Mouse (Mus musculus): ENCODE measurements around the gene Myh8. TPM values are rescaled to one million over a fixed set of nuclear protein-coding genes. Genes with fewer than 3 reads are reported as not detected.
A peak's percentile ranks its signal among the peaks of the same experiment; 100 is the strongest.

The Myh8 gene
- not detected in 2 replicates for polyA plus RNA-seq (2012; rRNA removed)

GRCm38 (mm10) chr11:67276601-67277174, at the start of gene Myh8:
Myh8 (plus strand) TSS chr11:67277124.
- DNase-seq (ENCODE audit: low read depth, low spot score) = no peak
- WGBS = 77% methylated on average over 10 of the region's 10 CpGs

GRCm38 (mm10) chr11:67228731-67229130, 48.2 kb upstream of the Myh8 start:
- WGBS = 80% methylated on average over 3 of the region's 3 CpGs
- DNase-seq (ENCODE audit: low read depth, low spot score) = no peak

GRCm38 (mm10) chr11:67229166-67229565, 47.8 kb upstream of the Myh8 start:
- WGBS = 77% methylated on average over 5 of the region's 5 CpGs
- DNase-seq (ENCODE audit: low read depth, low spot score) = no peak

- DNase-seq (ENCODE audit: low read depth, low spot score) = no peak
- 58% methylated on average over 2 of the region's 2 CpGs for WGBS
Measured at GRCm38 (mm10) chr11:67229946-67230345, 47.0 kb upstream of the Myh8 start.

- WGBS = 35% methylated on average over 5 of the region's 5 CpGs
Measured at GRCm38 (mm10) chr11:67235639-67236358, 41.1 kb upstream of the Myh8 start.

GRCm38 (mm10) chr11:67236799-67237198, 40.1 kb upstream of the Myh8 start:
- DNase-seq (ENCODE audit: low read depth, low spot score) = no peak
- 85% methylated on average over 9 of the region's 9 CpGs for WGBS

More at GRCm38 (mm10) chr11:67235639-67236358, 41.1 kb upstream of the Myh8 start:
- DNase-seq (ENCODE audit: low read depth, low spot score) = no peak

- no peak for DNase-seq (ENCODE audit: low read depth, low spot score)
- WGBS = 68% methylated on average over 5 of the region's 5 CpGs
Measured at GRCm38 (mm10) chr11:67237481-67238079, 39.3 kb upstream of the Myh8 start, which contains the start of gene Myh4. Myh4 (plus strand) TSS chr11:67238029.

- WGBS = 87% methylated on average over 6 of the region's 6 CpGs
Measured at GRCm38 (mm10) chr11:67241051-67241450, 35.9 kb upstream of the Myh8 start.

GRCm38 (mm10) chr11:67253691-67254090, 23.2 kb upstream of the Myh8 start:
- no peak for DNase-seq (ENCODE audit: low read depth, low spot score)
- 89% methylated on average over 4 of the region's 4 CpGs for WGBS

More at GRCm38 (mm10) chr11:67241051-67241450, 35.9 kb upstream of the Myh8 start:
- no peak for DNase-seq (ENCODE audit: low read depth, low spot score)

GRCm38 (mm10) chr11:67257048-67257447, 19.9 kb upstream of the Myh8 start:
- 77% methylated on average over 7 of the region's 7 CpGs for WGBS
- no peak for DNase-seq (ENCODE audit: low read depth, low spot score)

- WGBS = 75% methylated on average over 6 of the region's 6 CpGs
- DNase-seq (ENCODE audit: low read depth, low spot score) = no peak
Measured at GRCm38 (mm10) chr11:67260956-67261355, 16.0 kb upstream of the Myh8 start.

GRCm38 (mm10) chr11:67293440-67293839, 16.5 kb downstream of the Myh8 start:
- 57% methylated on average over 1 of the region's 1 CpGs for WGBS
- no peak for DNase-seq (ENCODE audit: low read depth, low spot score)

GRCm38 (mm10) chr11:67313733-67314452, 37.0 kb downstream of the Myh8 start:
- no peak for DNase-seq (ENCODE audit: low read depth, low spot score)
- WGBS = 55% methylated on average over 15 of the region's 15 CpGs

- 87% methylated on average over 7 of the region's 7 CpGs for WGBS
- no peak for DNase-seq (ENCODE audit: low read depth, low spot score)
Measured at GRCm38 (mm10) chr11:67321358-67321757, 44.4 kb downstream of the Myh8 start, which contains the start of gene Myh13. Myh13 (plus strand) TSS chr11:67321658.

GRCm38 (mm10) chr11:67326536-67326935, 49.6 kb downstream of the Myh8 start:
- 66% methylated on average over 2 of the region's 2 CpGs for WGBS
- no peak for DNase-seq (ENCODE audit: low read depth, low spot score)

GRCm38 (mm10) chr11:67344556-67344955, 67.6 kb downstream of the Myh8 start:
- no peak for DNase-seq (ENCODE audit: low read depth, low spot score)
- 51% methylated on average over 3 of the region's 3 CpGs for WGBS

- WGBS = 63% methylated on average over 2 of the region's 2 CpGs
- no peak for DNase-seq (ENCODE audit: low read depth, low spot score)
Measured at GRCm38 (mm10) chr11:67345186-67345855, 68.4 kb downstream of the Myh8 start.

GRCm38 (mm10) chr11:67345856-67346236, 68.9 kb downstream of the Myh8 start:
- no peak for DNase-seq (ENCODE audit: low read depth, low spot score)

- DNase-seq (ENCODE audit: low read depth, low spot score) = peak; percentile 21
- WGBS = 38% methylated on average over 14 of the region's 14 CpGs
Measured at GRCm38 (mm10) chr11:67350153-67350768, 73.3 kb downstream of the Myh8 start.

Data from large intestine, adult 2 months (tissue).